Mouse (Mus musculus) G1E-ER4 (cell line): ENCODE measurements around the gene Rbm18. TPM values are rescaled to one million over a fixed set of nuclear protein-coding genes. Genes with fewer than 3 reads are reported as not detected.

ENCODE experiments used
- GATA1 ChIP-seq: IDR thresholded peaks from one replicate; pipeline ENCODE4 v1.8.0; 2012; ENCODE audit warnings: low read length, inconsistent platforms
- polyA plus RNA-seq: library from polyadenylated mRNA; stranded (reverse); fragments of >175 nt; gene quantifications from 2 replicates; pipeline ENCODE4 v1.2.3, GENCODE M21; 2012

Gene Rbm18
- polyA plus RNA-seq, 1 experiment: 13.5 TPM

DNA sequence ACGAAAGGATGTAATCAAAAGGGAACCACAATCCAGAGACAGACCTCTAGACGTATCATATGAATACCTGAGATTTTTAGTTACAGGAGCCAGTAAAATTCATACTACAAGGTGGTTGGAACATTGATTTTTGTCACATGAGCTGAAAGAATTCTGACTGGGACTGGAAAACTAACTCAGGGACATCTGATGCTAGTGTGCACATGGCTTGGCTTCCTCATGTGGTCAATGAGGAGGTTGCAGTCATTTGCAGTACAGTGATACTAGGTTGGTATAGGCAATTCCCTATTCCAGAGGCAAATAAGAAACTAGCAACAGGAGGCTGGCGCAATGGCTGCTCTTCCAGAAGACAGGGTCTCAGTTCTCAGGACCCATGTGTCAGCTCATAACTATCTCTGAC is 23.9 kb downstream of the Rbm18 start:
- no peak for TF ChIP-seq GATA1

GRCm38 (mm10) chr2:36108615-36109014 is 28.0 kb downstream of the Rbm18 start:
- no peak for TF ChIP-seq GATA1

- TF ChIP-seq GATA1: no peak
Observed at GRCm38 (mm10) chr2:36104956-36105741, 31.4 kb downstream of the Rbm18 start, which contains the start of gene Lhx6. Lhx6 (minus strand) TSS chr2:36105408.

- TF ChIP-seq GATA1: no peak
Observed at GRCm38 (mm10) chr2:36104436-36104955, 32.1 kb downstream of the Rbm18 start.

- no peak for TF ChIP-seq GATA1
Observed at GRCm38 (mm10) chr2:36103555-36104367, 32.8 kb downstream of the Rbm18 start.

GRCm38 (mm10) chr2:36103069-36103554 is 33.5 kb downstream of the Rbm18 start:
- TF ChIP-seq GATA1: no peak

- no peak for TF ChIP-seq GATA1
Observed at GRCm38 (mm10) chr2:36102559-36102946, 34.0 kb downstream of the Rbm18 start.

- TF ChIP-seq GATA1: no peak
Observed at GRCm38 (mm10) chr2:36101866-36102558, 34.6 kb downstream of the Rbm18 start.

GRCm38 (mm10) chr2:36099739-36100138 is 36.8 kb downstream of the Rbm18 start:
- no peak for TF ChIP-seq GATA1

DNA sequence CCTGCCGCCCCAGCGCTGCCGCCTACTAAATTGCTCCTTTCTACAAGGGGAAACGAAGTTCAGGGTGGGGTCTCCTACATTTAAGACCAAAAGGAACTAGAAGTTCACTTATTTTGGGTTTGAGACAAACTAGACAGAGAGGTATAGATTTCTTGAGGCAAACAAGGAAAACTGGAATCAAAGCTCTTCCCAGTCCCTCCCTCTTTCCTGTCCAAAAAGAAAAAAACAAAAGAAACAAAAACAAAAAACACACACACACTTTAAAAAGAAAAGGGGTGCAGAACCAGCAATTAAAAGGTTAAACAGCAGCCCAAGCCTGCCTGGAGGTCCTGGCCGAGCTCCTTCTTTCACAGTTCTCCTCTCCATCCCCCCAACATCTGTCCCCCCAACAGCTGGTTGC is 38.6 kb downstream of the Rbm18 start:
- TF ChIP-seq GATA1: no peak

GRCm38 (mm10) chr2:36097129-36097815 is 39.3 kb downstream of the Rbm18 start:
- no peak for TF ChIP-seq GATA1

GRCm38 (mm10) chr2:36093914-36094475 is 42.6 kb downstream of the Rbm18 start:
- no peak for TF ChIP-seq GATA1

- TF ChIP-seq GATA1: no peak
Observed at GRCm38 (mm10) chr2:36093301-36093700, 43.3 kb downstream of the Rbm18 start.

DNA sequence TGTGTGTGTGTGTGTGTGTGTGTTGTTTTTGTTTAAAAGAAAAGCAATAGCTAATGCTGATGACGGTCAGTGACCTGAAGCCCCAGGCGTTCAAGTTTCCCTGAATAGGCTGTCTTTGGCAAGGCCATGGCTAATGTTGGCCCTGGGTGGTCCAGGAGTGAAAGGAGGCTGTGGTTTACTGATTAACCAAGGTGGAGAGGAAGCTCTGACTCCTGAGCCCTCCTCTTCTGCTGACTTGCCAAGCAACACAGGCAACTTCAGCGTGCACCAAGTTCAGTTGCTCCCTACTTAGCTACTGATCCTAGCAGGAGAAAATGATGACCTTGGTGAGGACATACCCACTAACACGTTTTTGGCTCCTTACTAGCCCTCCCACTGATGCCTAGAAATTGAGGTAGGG is 43.8 kb downstream of the Rbm18 start:
- no peak for TF ChIP-seq GATA1
